Mouse (Mus musculus): Measurements from ENCODE around the gene Rabgef1.

Rabgef1 gene

DNA sequence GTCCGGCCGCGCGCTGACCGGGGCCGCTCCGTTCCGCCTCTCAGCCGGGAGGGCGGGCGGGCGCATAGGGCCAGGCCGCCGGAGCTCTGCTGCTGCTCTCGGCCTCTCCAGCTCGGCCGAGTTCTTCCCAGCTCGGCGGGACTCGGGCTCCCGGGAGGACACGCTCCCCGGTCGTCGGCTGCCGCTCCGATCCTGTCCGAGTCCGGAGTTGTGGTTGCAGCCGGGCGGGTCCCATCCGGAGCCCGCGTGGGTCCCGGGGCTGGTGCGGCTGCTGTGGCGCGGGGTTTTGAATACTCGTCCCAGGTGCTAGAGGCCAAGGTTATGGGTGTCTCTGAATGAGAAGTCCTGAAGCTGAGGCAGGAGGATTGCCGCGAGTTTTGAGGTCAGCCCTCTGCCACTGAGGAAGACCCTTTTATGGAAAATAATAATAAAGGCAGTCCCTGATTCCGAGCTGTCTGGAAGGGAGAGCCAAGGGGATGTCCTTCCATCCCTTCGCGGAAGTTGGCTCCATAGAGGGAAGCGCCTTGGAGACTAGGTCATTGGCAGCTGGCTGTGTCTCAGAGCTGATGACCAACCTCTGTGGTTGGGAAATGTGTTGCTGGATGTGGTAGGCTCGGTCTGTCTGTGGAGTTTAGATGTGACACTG lies 481 bp downstream of the Rabgef1 start:
- peak in 1 of 2 experiments; percentile 20 for DNase-seq (ENCODE audit: low spot score in 2 of 2)

DNA sequence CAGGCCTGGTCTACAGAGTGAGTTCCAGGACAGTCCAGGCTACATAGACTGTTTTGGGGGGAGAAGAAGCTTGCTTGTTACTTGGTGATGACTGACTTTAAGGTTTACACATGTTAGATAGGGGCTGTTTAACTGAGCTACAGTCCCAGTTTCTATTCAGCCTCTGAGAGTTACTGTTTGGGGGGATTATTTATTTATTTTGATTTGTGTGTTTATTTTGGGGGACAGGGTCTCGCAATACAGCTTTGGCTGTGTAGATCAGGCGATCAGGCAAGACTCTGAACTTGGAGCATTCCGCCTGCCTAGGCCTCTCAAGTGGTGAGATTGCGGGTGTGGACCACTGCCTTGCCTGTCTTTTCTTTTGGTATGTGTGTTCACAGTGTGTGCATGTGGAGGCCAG lies 1.4 kb downstream of the Rabgef1 start:
- DNase-seq (ENCODE audit: low spot score in 2 of 2), result no peak

DNA sequence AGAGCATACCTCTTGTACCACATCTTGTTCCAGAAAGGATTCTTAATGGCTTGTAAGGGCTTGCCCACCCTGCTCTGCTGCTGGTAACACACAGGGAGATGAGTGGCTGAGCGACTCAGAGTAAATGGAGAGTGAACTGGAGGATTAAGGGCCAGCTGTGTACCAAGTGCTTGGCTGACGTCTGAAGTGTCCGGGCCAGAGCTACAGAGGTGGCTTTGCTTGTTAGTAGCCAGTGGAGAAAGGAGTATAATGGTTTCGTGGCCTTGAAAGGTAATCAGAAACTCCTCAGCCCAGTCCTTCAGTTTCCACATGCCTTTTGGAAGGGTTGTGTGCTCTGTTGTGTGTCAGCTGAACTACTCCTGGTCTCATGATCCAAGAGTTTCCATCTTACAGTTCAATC lies 6.3 kb downstream of the Rabgef1 start:
- no peak for DNase-seq (ENCODE audit: low spot score in 2 of 2)

DNA sequence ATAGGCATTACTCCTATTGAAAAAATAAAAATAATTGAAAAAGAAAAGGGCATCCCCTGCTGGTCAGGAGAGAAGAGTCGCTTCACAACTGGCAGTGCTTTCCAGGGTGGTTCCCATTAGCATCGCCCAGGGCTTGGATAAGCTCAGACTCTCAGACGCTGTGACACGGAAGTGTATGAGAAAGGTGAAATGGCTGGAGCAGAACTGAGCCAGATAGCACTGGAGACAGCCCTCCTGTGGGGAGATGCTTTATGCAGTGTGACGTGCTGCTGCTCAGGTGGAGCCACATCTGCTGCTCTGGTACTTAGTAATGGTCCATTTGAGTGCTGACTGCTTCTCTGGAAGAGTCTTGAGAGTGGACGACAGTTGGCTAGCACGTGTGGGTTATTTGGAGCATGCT lies 8.8 kb downstream of the Rabgef1 start:
- DNase-seq (ENCODE audit: low spot score in 2 of 2), result no peak

DNA sequence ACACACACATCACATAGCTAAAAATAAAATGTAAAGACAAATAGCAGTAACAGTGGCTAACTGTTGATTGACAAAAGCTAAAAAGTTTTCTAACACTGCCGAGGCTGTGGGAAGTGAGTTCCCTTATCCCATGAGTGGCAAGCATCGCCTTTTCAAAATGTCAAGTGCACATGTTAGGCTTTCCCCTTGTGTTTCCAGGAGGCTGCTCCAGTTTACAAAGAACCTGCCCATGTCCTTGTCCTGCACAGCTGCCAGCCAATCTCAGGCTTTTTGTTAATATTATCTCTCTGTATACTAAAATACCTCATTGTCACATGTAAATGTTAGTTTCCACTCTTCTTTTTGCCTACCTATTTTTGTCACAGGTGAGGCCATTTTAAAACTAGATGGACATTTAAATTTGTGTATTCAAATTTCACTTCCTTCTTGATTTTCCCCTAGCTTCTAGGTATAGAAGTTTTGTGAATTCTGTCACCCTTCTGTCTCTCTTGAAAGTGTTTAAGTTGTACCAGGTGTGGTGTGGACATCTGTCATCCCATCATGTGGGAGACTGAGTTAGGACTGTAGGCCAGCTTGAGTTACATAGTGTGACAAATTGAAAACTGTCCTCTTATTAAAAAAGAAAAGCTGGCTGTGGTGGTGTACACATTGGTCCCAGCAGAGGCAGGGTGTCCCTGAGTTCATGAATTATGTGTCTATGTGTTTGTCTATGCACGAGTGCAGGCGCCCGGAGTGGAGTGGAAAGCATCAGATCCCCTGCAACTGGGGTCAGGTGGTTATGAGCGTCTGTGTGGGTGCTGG lies 10.3 kb downstream of the Rabgef1 start:
- no peak for DNase-seq (ENCODE audit: low spot score in 2 of 2)

GRCm38 (mm10) chr5:130182541-130182821 lies 10.9 kb downstream of the Rabgef1 start:
- no peak for DNase-seq (ENCODE audit: low spot score in 2 of 2)

DNA sequence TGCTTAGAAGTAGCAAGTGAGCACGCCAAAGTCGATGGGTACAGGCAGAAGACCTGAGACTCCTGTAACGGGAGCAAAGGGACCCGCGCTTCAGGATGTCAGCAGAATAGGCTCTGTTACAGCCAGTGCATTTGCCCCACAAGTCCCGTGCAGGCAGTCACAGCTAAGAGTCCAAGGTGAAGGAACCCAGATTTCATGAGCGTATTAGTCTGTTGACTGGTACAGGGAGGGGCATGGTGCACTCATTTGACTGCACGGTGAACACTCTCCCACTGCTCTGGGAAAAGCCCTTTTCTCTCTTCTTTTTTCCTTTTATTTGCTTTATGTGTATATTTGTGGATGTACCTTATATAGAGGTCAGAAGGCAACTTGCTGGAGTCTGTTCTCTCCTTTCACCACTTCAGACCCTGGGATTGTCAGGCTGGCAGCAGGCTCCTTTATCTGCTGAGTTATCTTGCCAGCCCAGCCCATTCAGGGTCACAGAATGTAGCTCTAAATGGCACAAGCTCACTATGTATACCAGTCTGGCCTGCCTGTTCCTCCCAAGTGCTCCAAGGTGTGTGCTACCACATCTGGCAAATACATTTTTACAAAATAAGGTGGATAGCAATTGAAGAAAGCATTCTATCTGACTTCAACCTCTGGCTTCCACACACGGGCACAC lies 12.7 kb downstream of the Rabgef1 start:
- DNase-seq (ENCODE audit: low spot score in 2 of 2), result no peak

DNA sequence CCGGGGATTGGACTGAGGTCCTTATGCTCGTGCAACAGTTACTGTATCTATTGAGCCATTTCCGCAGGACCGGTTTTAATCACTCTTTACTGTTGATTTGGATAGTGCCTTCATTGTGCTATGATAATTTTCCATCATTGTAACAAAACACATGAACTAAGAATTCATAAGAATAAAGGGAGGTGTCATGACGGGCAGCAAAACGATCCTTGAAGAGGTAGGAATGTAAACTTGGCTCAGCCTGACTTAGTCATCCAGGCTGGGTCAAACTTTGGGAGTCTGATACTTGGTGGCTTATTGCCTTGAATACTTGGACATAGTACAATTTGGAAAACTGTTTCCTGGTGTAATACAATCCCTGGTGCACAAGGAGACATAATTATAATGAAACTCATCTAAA lies 13.7 kb downstream of the Rabgef1 start:
- DNase-seq (ENCODE audit: low spot score in 2 of 2), result no peak

- no peak for DNase-seq (ENCODE audit: low spot score in 2 of 2)
Measured at GRCm38 (mm10) chr5:130187383-130187782, 15.8 kb downstream of the Rabgef1 start.

DNA sequence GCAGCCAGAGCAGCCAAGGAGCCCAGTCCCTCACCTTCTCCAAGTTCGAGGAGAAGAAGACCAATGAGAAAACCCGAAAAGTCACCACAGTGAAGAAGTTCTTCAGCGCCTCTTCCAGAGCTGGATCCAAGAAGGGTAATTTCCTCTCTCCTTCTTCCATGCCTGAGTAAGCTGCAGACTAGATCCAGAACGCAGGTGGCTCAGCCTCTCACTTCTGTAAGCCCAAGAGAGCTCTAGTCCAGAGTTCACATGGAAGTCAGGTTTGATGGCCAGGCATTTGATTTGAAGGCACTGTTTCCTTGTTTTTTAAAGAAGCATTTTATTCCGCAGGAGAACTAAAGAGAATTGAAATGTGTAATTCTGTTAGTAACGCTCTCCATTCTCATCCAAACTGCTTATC lies 19.3 kb downstream of the Rabgef1 start:
- DNase-seq (ENCODE audit: low spot score in 2 of 2), result no peak

- DNase-seq (ENCODE audit: low spot score in 2 of 2), result no peak
Measured at GRCm38 (mm10) chr5:130191865-130192264, 20.3 kb downstream of the Rabgef1 start.

- no peak for DNase-seq (ENCODE audit: low spot score in 2 of 2)
Measured at GRCm38 (mm10) chr5:130192356-130192944, 20.9 kb downstream of the Rabgef1 start.

DNA sequence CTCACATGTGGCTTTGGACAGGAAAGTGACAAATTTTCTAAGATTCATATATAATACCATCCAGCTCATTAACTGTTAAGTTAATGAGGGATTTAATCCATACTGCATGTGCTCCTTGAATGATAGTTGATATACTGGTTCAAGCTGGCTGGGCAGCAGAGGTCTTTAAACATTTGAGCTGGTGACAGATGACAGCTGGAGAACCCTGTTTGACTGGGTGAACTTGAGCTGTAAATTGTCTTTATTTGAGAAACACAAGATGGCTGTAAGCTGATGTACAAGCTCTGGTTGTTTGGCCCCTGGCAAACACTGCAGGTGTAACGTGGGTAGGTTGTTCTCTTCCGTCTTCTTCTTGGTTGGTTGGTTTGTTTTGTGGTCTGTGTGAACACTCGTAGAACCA lies 22.2 kb downstream of the Rabgef1 start:
- DNase-seq (ENCODE audit: low spot score in 2 of 2), result no peak

- no peak for DNase-seq (ENCODE audit: low spot score in 2 of 2)
Measured at GRCm38 (mm10) chr5:130196307-130196706, 24.7 kb downstream of the Rabgef1 start.

GRCm38 (mm10) chr5:130197454-130197853 lies 25.9 kb downstream of the Rabgef1 start:
- DNase-seq (ENCODE audit: low spot score in 2 of 2), result no peak

GRCm38 (mm10) chr5:130197981-130198380 lies 26.4 kb downstream of the Rabgef1 start:
- no peak for DNase-seq (ENCODE audit: low spot score in 2 of 2)

DNA sequence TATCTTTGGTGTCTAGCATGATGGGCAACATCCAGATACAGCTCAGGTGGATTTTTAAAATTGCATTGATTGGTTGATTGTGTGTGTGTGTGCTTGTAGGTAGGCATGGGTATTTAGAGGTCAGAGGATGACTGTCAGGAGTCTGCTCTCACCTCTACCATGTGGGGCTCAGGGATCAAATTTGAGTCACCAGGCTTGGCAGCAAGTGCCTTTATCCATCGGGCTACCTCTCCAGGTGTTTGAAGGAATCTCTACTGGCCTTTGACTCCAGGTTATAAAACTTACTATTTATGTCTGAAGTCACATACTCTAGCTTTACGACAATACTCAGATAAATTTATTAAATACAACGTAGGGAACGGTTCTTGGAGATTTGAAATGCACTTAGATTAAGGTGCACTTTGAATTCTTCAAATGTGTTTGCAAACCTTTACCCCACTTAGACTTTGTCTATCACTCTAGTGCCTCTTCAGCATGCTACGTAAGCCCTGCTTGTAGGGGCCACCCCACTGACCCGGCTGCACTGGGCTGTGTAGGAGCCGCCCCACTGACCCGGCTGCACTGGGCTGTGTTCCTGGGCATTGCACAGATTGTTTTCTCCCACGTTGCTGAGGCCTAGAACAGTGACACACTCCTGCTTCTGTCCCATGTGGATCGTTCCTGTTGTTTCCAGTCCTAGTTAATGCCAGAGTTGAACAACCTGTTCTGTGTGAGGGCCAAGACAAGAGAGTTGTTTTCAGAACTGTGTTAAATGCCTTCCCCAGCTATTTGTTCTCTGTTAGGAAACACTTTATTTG lies 28.8 kb downstream of the Rabgef1 start:
- DNase-seq (ENCODE audit: low spot score in 2 of 2), result no peak

DNA sequence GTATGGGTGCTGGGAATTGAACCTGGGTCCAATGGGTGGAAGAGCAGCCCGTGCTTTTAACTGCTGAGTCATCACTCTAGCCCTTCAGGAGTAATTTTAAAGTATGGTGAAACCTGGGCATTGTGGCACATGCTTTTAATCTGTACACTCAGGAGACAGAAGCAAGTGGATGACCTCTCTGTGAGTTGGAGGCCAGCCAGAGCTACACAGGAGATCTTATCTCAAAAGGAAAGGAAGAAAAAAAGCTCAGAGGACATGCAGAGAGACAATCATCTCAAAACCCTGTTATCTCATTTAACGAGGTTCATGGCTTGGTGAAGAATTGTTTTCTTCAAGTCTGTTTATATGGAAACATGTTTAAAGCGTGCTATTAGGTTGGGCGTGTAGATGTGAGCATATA lies 32.4 kb downstream of the Rabgef1 start:
- DNase-seq (ENCODE audit: low spot score in 2 of 2), result no peak

DNA sequence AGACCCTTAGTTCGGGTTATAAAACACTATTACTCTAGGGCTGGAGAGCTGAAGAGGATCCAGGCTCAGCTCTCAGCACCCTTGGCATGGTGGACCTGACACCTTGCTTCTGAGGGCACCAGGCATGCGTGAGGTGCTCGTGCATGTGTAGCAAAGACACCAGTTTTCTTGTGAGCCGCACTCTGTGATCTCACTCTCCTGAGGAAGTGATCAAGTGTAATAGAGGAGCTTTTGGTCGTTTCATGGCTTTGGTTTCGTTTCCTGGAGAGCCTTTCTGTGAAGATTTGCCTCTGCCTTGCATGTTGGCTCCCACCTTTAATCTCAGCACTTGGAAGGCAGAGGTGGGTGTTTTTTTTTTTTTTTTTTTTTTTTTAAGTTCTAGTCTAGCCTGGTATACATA lies 33.0 kb downstream of the Rabgef1 start:
- DNase-seq (ENCODE audit: low spot score in 2 of 2), result no peak

DNA sequence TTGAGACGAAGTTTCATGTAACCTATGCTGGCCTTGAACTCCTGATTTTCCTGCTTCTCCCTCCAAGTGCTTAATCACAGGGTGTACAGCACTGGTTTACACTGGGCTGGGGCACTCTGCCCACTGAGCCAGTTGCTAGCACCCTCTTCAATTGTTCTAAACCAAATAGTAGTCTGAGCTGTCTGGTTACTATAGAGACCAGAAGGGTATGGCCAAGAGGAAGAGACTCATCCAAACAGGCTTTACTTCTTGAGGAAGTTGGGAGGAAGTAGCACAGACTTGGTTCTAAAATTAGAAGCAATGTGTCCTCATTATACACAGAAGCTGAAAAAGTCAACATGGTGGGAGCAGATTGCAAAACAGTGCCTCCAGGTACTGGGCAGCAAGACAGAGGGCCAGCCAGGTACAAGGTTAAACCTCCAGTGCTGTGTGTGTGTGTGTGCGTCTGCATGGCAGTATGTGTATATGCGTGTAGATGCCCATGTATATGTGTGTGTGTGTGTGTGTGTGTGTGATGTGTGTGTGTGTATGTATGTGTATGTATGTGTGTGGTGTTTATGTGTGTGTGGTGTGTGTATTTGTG lies 33.9 kb downstream of the Rabgef1 start:
- DNase-seq (ENCODE audit: low spot score in 2 of 2), result no peak

GRCm38 (mm10) chr5:130207299-130207698 lies 35.7 kb downstream of the Rabgef1 start:
- DNase-seq (ENCODE audit: low spot score in 2 of 2), result no peak

GRCm38 (mm10) chr5:130212956-130213355 lies 41.4 kb downstream of the Rabgef1 start:
- no peak for DNase-seq (ENCODE audit: low spot score in 2 of 2)

Data from frontal cortex, postnatal 25 days (tissue).